ENCODE assay signal across 19 mouse cellular contexts in the genomic region with DNA sequence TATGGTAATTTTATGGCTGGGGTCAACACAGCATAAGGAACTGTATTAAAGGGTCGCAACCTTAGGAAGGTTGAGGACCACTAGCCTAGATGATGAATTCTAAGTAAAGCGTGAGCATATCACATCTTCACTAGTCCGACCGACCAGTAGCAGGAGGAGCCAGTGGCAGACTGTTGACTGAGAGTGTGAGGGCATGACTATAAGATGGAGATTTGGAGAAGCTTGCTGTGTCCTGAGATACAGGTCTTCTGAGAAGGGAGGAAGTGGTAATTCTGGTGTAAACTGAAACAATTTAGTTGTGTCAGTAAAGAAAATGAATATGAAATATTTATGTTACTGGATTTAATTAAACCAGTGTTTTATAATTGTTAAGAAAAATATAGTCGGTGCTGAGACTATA.
"Had no signal": no experiment of that assay in that cellular context is flagged by ENCODE, and none has a peak within 500 bp of the region (broad histone marks: within the 10 kb centered on the region; RNA-seq: fewer than 3 reads in every experiment).

No protein-coding gene starts in this region.

- H3K4me1 ChIP-seq: heart, embryonic 10.5 days; heart, embryonic 12.5 days; heart, embryonic 13.5 days; heart, embryonic 15.5 days; hindbrain, embryonic 10.5 days; hindbrain, embryonic 12.5 days; hindbrain, embryonic 13.5 days; hindbrain, embryonic 15.5 days; intestine, embryonic 15.5 days; kidney, embryonic 15.5 days had no signal

- H3K9ac ChIP-seq: heart, embryonic 12.5 days; heart, embryonic 13.5 days; heart, embryonic 15.5 days; hindbrain, embryonic 12.5 days; hindbrain, embryonic 13.5 days; hindbrain, embryonic 14.5 days; hindbrain, embryonic 15.5 days; intestine, embryonic 15.5 days; kidney, embryonic 15.5 days had no signal

- H3K27ac ChIP-seq: heart, embryonic 10.5 days; heart, embryonic 13.5 days; heart, embryonic 15.5 days; hindbrain, embryonic 10.5 days; hindbrain, embryonic 12.5 days; hindbrain, embryonic 13.5 days; hindbrain, embryonic 14.5 days; hindbrain, embryonic 15.5 days; hindbrain, postnatal 0 days; intestine, embryonic 15.5 days; kidney, embryonic 15.5 days; kidney, postnatal 0 days; layer of hippocampus, adult 2 months; left cerebral cortex, adult 2 months had no signal

- H3K4me2 ChIP-seq: heart, embryonic 11.5 days; heart, embryonic 12.5 days; heart, embryonic 13.5 days; heart, embryonic 15.5 days; hindbrain, embryonic 12.5 days; hindbrain, embryonic 13.5 days; hindbrain, embryonic 14.5 days; hindbrain, embryonic 15.5 days; intestine, embryonic 15.5 days; kidney, embryonic 15.5 days had no signal

- ATAC-seq: hindbrain, embryonic 16.5 days; hindbrain, postnatal 0 days; inflammation-experienced regulatory T-cells, adult 6 months; intestine, embryonic 15.5 days; intestine, embryonic 16.5 days had no signal

- H3K27me3 ChIP-seq: heart, embryonic 12.5 days; heart, embryonic 13.5 days; heart, embryonic 15.5 days; hindbrain, embryonic 12.5 days; hindbrain, embryonic 15.5 days; intestine, embryonic 15.5 days; kidney, embryonic 15.5 days had no signal

- H3K9me3 ChIP-seq: heart, embryonic 10.5 days; heart, embryonic 12.5 days; heart, embryonic 13.5 days; heart, embryonic 15.5 days; hindbrain, embryonic 10.5 days; hindbrain, embryonic 12.5 days; hindbrain, embryonic 13.5 days; hindbrain, embryonic 15.5 days; intestine, embryonic 15.5 days; kidney, embryonic 15.5 days had no signal

- H3K4me3 ChIP-seq: heart, embryonic 10.5 days; heart, embryonic 12.5 days; heart, embryonic 13.5 days; heart, embryonic 15.5 days; hindbrain, embryonic 10.5 days; hindbrain, embryonic 12.5 days; hindbrain, embryonic 13.5 days; hindbrain, embryonic 15.5 days; intestine, embryonic 15.5 days; kidney, embryonic 15.5 days; layer of hippocampus, adult 2 months; left cerebral cortex, adult 2 months had no signal

- H3K36me3 ChIP-seq: heart, embryonic 10.5 days; heart, embryonic 12.5 days; heart, embryonic 13.5 days; heart, embryonic 15.5 days; hindbrain, embryonic 10.5 days; hindbrain, embryonic 12.5 days; hindbrain, embryonic 13.5 days; hindbrain, embryonic 15.5 days; intestine, embryonic 15.5 days; kidney, embryonic 15.5 days had no signal
